Mouse (Mus musculus) megakaryocyte, embryonic 14.5 days (primary cell): ENCODE data around the gene Rptor.

ENCODE experiments used
- FLI1 ChIP-seq: IDR thresholded peaks from 2 replicates; pipeline ENCODE4 v1.6.1; 2012; ENCODE audit warnings: low read length, inconsistent platforms, mixed read lengths
- GATA1 ChIP-seq: IDR thresholded peaks from 3 replicates; pipeline ENCODE4 v1.6.1; 2012; ENCODE audit warnings: mixed read lengths, low read length, inconsistent platforms, borderline replicate concordance

DNA sequence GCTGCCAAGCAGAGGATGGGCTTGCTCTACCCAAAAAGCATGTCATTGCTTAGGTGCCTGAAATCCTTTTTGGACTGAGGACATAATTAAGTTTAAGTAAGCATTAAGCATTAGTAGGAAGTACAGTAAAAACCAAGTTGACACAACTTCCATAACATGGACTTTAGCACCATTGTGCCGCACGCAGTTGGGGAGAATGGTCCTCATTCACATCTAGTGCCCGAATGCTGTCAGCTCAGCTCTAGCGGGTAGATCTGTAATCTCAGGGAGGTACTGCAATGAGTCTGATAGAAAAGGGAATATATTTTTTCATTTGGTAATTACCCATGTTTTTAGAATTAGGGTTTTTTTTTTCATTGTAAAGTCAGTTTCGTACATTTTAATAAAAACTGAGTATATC is 155.5 kb downstream of the Rptor start:
- TF ChIP-seq GATA1 (no peak), FLI1 (no peak)
